Mouse (Mus musculus) neural tube, embryonic 11.5 days (tissue): Measurements from ENCODE around the gene Fndc3b. TPM values are rescaled to one million over a fixed set of nuclear protein-coding genes. Genes with fewer than 3 reads are reported as not detected.

Experiments used
- ATAC-seq: fragments of 200-750 bp; cut with Nextera tagmentation; 2 replicates; pipeline ENCODE4 v1.8.0; 2017; ENCODE audit warnings: moderate number of reproducible peaks, mild to moderate bottlenecking, moderate TSS enrichment, moderate library complexity; ENCODE audit not compliant: insufficient read depth, low FRiP score, low TSS enrichment
- DNase-seq: peaks from one replicate; pipeline ENCODE4 v3.0.0-alpha.2; 2015; ENCODE audit warnings: low spot score
- H3K27ac ChIP-seq: fragments of 300-500 bp; sonication (generic); 2 replicates; pipeline ENCODE4 v1.5.1; 2014; ENCODE audit warnings: low read depth, mild to moderate bottlenecking, low read length
- H3K27me3 ChIP-seq: fragments of 300-500 bp; sonication (generic); 2 replicates; pipeline ENCODE4 v1.6.1; 2014; ENCODE audit warnings: mild to moderate bottlenecking, low read length, mixed read lengths; ENCODE audit not compliant: control insufficient read depth, insufficient read depth
- H3K36me3 ChIP-seq: fragments of 300-500 bp; sonication (generic); 2 replicates; pipeline ENCODE4 v1.6.1; 2014; ENCODE audit warnings: mild to moderate bottlenecking, low read length, moderate library complexity, mixed read lengths; ENCODE audit not compliant: control insufficient read depth, insufficient read depth
- H3K4me1 ChIP-seq: fragments of 300-500 bp; sonication (generic); 2 replicates; pipeline ENCODE4 v1.6.1; 2014; ENCODE audit warnings: low read length, mixed read lengths; ENCODE audit not compliant: control insufficient read depth, insufficient read depth
- H3K4me2 ChIP-seq: fragments of 300-500 bp; sonication (generic); 2 replicates; pipeline ENCODE4 v1.6.1; 2014; ENCODE audit warnings: low read depth, mild to moderate bottlenecking, moderate library complexity
- H3K4me3 ChIP-seq: fragments of 300-500 bp; sonication (generic); 2 replicates; pipeline ENCODE4 v1.5.1; 2014; ENCODE audit warnings: low read depth, low read length
- H3K9ac ChIP-seq: fragments of 300-500 bp; sonication (generic); 2 replicates; pipeline ENCODE4 v1.6.1; 2014; ENCODE audit warnings: mild to moderate bottlenecking, low read length
- H3K9me3 ChIP-seq: fragments of 300-500 bp; sonication (generic); 2 replicates; pipeline ENCODE4 v1.6.1; 2016; ENCODE audit warnings: low read length; ENCODE audit not compliant: control insufficient read depth
- WGBS: fragments of 180-500 bp; shearing (Covaris S2); extraction: QIAGEN DNeasy Blood & Tissue Kit; methylation state at CpG from one replicate; pipeline ENCODE4 v1.1.7; 2014; 5-methylcytosine and 5-hydroxymethylcytosine counted together
- polyA plus RNA-seq: library from polyadenylated mRNA; unstranded; fragments of >200 nt; fragmentation: Nextera tagmentation; extraction: Ambion mirVana; gene quantifications from 2 replicates; pipeline ENCODE4 v1.2.1, GENCODE M21; 2014

The Fndc3b gene
- polyA plus RNA-seq, 1 experiment from 2014 or later = 12.9 TPM

DNA sequence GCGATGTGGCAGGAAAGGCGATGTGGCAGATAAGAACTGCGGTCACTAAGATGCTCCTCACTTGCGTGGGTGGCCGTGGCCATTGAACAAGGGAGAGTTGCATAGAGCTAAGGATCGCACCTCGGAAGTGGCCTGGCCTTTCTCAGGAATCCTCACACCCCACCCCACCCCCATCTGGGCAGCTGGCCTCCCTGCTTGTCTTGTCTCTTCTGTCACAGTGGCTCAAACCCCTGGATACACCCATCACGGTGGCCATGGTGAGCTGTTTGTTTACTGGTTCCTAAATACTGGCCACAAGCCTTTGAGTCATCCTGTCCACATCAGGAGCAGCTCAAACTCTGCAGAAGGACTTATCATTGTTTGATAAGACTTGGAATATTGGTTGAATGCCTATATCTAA, 240.3 kb downstream of the Fndc3b start:
- no peak overlapping the region for H3K4me3 ChIP-seq
- H3K27me3 ChIP-seq = no peaks in the 10 kb centered on the region
- H3K4me1 ChIP-seq = no peaks in the 10 kb centered on the region
- H3K27ac ChIP-seq = no peak overlapping the region
- no peak overlapping the region for H3K4me2 ChIP-seq
- H3K9me3 ChIP-seq = no peaks in the 10 kb centered on the region
- no peak for DNase-seq
- H3K36me3 ChIP-seq = peaks cover 2% of the 10 kb centered on the region; the same call in 1 of the 2 replicates
- no peak overlapping the region for H3K9ac ChIP-seq
- WGBS = 88% methylated on average over 8 of the region's 8 CpGs
- no peak for ATAC-seq

DNA sequence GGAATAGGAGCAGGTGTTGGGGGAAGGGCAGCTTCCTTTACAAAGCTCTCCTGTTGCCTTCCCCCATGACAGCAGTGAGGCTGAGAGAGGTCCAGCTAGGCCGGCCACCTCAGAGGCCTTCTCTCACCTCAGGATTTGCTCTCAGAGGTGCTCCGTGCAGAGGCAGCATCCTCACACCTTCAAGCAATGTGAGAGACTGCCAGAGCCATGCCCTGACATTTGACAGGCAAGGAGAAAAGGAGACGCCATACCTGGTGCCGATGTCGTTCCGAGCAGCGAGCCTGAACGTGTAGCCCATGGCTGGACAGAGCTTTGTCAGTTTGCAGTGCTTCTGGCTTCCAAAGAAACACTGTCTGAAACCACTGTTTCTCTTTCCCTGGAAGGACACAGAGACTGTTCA, 241.1 kb downstream of the Fndc3b start:
- no peak overlapping the region for H3K4me2 ChIP-seq
- no peak overlapping the region for H3K9ac ChIP-seq
- H3K36me3 ChIP-seq = peaks cover 2% of the 10 kb centered on the region; the same call in 1 of the 2 replicates
- H3K27me3 ChIP-seq = no peaks in the 10 kb centered on the region
- no peak overlapping the region for H3K4me3 ChIP-seq
- H3K9me3 ChIP-seq = no peaks in the 10 kb centered on the region
- no peak overlapping the region for H3K27ac ChIP-seq
- H3K4me1 ChIP-seq = no peaks in the 10 kb centered on the region
- no peak for ATAC-seq
- no peak for DNase-seq
- WGBS = 93% methylated on average over 8 of the region's 8 CpGs

DNA sequence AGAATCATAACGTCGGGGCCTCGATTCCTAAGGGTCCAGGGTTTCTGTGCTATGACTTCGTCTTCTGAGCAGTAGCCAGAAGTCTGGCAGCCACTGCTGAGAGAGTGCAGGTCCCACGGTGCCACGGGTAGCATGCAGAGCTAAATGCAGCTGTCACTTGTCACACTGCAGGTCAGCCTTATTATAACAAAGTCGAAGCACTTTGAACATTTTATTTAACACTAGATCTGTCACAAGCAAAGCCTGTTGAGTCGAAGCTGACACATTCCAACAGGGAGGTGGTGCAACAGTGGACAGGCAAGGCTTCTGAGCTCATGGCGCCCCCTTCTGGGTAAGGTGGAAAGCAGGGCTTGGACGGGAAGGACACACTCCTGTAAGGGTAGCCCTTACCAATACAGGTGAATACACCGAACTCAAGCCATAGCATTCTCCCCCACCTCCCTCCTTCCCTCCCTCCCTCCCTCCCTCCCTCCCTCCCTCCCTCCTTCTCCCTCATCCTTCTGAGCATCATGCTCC, 243.5 kb downstream of the Fndc3b start:
- DNase-seq = no peak
- H3K36me3 ChIP-seq = peaks cover 2% of the 10 kb centered on the region; the same call in 1 of the 2 replicates

DNA sequence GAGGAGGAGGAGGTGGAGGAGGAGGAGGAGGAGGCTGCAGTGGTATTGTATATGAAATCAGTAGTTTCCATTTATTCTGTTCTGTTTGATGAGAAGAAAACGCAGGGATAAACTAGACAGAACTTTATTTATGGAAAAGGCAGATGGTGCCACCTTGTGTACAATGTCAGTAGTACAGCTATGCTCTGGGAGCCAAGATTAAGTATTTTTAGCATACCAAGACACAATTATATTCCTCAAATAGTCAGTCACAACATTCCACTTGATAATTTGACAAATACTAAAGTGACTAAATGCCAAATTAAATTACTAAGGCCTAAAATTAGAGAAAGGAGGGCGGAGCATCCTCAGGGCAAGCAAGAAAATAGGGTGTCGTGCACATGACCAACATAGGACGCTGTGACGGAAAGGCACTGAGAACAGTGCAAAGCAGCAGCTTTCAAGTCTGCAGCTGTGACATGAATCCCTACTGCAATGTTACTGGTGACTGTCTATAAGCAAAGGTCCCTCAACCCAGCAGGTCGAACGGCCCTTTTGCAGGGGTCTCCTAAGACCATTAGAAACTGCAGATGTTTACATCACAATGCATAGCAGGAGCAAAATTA, 244.7 kb downstream of the Fndc3b start:
- DNase-seq = peak; percentile 30
- Histone ChIP-seq H3K4me1 (no peaks in the 10 kb centered on the region), H3K27ac (no peak overlapping the region), H3K9ac (no peak overlapping the region), H3K4me2 (no peak overlapping the region), H3K36me3 (peaks cover 2% of the 10 kb centered on the region; the same call in 1 of the 2 replicates), H3K9me3 (no peaks in the 10 kb centered on the region), H3K27me3 (no peaks in the 10 kb centered on the region), H3K4me3 (no peak overlapping the region)
- ATAC-seq = no peak
- 81% methylated on average over 7 of the region's 7 CpGs for WGBS

More for the DNA sequence above, 243.5 kb downstream of the Fndc3b start:
- no peak for ATAC-seq
- 89% methylated on average over 11 of the region's 11 CpGs for WGBS
- Histone ChIP-seq H3K4me2 (no peak overlapping the region), H3K9me3 (no peaks in the 10 kb centered on the region), H3K9ac (no peak overlapping the region), H3K4me3 (no peak overlapping the region), H3K4me1 (no peaks in the 10 kb centered on the region), H3K27ac (no peak overlapping the region), H3K27me3 (no peaks in the 10 kb centered on the region)

DNA sequence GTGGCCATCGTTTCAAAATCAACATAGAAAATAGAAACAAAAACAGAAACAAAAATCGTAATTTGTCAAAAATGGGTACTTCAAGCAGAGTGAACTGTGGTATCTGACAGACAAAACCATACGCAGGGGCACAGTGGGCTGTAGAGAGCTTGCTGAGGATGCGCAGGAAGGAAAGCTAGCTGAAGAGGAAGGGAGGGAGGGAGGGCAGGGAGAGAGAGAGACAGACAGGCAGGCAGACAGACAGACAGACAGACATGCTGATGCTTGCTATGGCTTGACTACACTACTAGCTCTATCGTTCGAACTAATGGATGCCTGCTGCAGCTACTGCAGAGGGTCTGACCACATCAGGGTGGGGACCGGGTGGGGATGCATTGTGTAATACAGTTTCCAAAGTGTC, 247.7 kb downstream of the Fndc3b start:
- DNase-seq (no peak), ATAC-seq (no peak)
- H3K36me3 ChIP-seq = peaks cover 5% of the 10 kb centered on the region
- no peak overlapping the region for H3K9ac ChIP-seq
- H3K27me3 ChIP-seq = no peaks in the 10 kb centered on the region
- WGBS = 89% methylated on average over 7 of the region's 7 CpGs
- no peaks in the 10 kb centered on the region for H3K9me3 ChIP-seq
- no peaks in the 10 kb centered on the region for H3K4me1 ChIP-seq
- no peak overlapping the region for H3K27ac ChIP-seq
- no peak overlapping the region for H3K4me3 ChIP-seq
- no peak overlapping the region for H3K4me2 ChIP-seq

DNA sequence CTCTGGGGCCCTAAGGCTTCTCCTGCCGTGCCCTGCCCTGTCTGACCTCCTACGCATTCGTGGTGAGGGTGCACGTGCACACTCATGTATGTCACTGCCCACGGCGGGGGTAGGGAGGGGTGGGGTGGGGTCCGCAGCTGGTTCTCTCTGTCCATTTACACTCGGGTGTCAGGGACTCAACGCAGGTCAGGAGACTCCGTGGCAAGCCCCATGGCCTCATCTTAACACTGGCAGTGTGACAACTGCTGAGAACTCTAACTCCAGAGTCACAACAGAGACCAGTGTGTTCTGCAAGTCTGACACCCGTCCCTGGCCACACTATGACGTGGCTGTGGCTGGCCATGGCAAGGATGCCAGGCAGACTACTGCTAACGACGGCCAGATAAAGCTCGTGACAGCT, 248.2 kb downstream of the Fndc3b start:
- ATAC-seq (no peak), DNase-seq (no peak)
- 90% methylated on average over 15 of the region's 15 CpGs for WGBS
- H3K27me3 ChIP-seq = no peaks in the 10 kb centered on the region
- H3K36me3 ChIP-seq = peaks cover 5% of the 10 kb centered on the region
- H3K4me3 ChIP-seq = no peak overlapping the region
- H3K9me3 ChIP-seq = no peaks in the 10 kb centered on the region
- no peak overlapping the region for H3K9ac ChIP-seq
- no peak overlapping the region for H3K27ac ChIP-seq
- no peak overlapping the region for H3K4me2 ChIP-seq
- H3K4me1 ChIP-seq = no peaks in the 10 kb centered on the region

DNA sequence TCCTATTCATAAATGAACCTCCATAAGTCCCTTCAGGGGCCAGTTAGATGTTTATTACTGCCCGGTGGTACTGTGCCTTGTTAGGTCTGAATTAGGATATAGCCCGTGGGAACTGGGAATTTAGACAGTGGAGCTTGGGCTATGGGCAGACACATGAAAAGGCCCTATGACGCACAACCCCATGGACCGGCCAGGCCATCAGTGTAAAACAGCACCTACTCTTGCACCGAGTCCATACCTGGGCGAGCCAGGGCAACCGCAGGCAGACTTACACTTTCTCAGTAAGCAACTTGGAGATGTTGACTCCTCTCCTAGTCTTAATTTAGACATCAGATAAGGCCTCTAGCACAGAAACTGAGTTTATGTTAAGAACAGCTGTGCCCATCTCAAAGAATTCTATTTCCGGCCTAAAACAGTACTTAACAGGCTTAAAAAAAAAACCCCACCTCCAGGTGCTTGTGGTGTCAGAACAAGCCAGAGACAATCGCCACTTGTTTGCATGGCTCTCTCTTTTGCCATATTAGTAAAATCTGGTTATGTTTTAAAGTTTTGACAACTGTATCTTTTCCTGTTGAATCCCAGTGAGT, 248.7 kb downstream of the Fndc3b start:
- Histone ChIP-seq H3K9ac (no peak overlapping the region), H3K36me3 (peaks cover 5% of the 10 kb centered on the region), H3K4me1 (no peaks in the 10 kb centered on the region), H3K27me3 (no peaks in the 10 kb centered on the region), H3K4me3 (no peak overlapping the region), H3K9me3 (no peaks in the 10 kb centered on the region), H3K27ac (no peak overlapping the region), H3K4me2 (no peak overlapping the region)
- ATAC-seq (no peak), DNase-seq (no peak)
- WGBS = 94% methylated on average over 9 of the region's 9 CpGs

DNA sequence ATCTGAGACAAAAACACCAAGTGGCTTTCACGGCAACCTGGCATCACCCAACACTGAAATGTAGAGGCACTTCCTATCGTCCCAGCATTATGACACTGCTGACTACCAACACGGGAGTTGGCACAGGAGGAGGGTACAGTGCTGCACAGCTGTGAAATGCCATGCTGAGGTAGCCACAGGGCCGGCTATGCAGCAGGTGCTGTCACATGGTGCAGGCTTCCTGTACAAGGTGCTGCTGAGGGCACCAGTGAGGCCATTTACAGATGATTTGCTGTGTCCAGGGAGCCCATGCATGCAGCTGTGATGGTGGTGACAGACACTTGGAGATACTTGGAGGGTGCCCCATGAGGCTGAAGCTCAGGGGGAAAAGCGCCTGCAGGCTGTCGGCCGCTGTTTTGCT, 249.2 kb downstream of the Fndc3b start:
- no peak for DNase-seq
- Histone ChIP-seq H3K9ac (no peak overlapping the region), H3K4me3 (no peak overlapping the region), H3K36me3 (peaks cover 5% of the 10 kb centered on the region), H3K27ac (no peak overlapping the region), H3K4me2 (no peak overlapping the region), H3K9me3 (no peaks in the 10 kb centered on the region), H3K4me1 (no peaks in the 10 kb centered on the region), H3K27me3 (no peaks in the 10 kb centered on the region)
- WGBS = 89% methylated on average over 7 of the region's 7 CpGs
- no peak for ATAC-seq

DNA sequence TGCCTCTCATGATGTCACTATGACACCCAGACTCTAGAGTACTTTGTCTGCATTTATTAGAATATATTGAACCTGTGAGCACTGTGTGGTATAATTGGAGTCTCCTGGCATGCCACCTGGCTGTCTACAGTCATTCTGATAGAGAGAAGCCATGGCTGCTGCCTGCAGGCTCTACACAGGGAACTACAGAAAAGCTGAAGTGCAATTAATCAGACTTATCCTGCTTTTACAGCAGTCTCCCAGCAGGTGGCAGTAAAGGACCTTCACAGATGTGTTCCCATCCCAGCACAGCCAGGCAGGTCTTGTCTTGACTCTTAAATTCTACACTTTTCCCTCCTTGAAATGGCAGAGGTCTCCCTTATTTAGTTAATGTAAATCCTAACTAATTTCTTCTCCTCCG, 250.1 kb downstream of the Fndc3b start:
- H3K36me3 ChIP-seq = peaks cover 5% of the 10 kb centered on the region
- 83% methylated on average over 1 of the region's 1 CpGs for WGBS
- 0 out of 2 replicates have a peak, but pooled peaks have one; percentile 63 for ATAC-seq

More for the DNA sequence above, 250.1 kb downstream of the Fndc3b start:
- Histone ChIP-seq H3K9ac (no peak overlapping the region), H3K27me3 (no peaks in the 10 kb centered on the region), H3K4me3 (no peak overlapping the region), H3K9me3 (no peaks in the 10 kb centered on the region), H3K4me2 (no peak overlapping the region), H3K4me1 (no peaks in the 10 kb centered on the region), H3K27ac (no peak overlapping the region)
- peak; percentile 75 for DNase-seq
